Mouse (Mus musculus) yolk sac, embryonic 10.5 days (tissue): ENCODE results near the gene Tbc1d2b.

Source experiments
- DNase-seq: peaks from one replicate; pipeline ENCODE4 v3.0.0-alpha.2; 2017; ENCODE audit warnings: low spot score

Gene Tbc1d2b

GRCm38 (mm10) chr9:90204396-90204915 lies 66.1 kb downstream of the Tbc1d2b start:
- DNase-seq = no peak

DNA sequence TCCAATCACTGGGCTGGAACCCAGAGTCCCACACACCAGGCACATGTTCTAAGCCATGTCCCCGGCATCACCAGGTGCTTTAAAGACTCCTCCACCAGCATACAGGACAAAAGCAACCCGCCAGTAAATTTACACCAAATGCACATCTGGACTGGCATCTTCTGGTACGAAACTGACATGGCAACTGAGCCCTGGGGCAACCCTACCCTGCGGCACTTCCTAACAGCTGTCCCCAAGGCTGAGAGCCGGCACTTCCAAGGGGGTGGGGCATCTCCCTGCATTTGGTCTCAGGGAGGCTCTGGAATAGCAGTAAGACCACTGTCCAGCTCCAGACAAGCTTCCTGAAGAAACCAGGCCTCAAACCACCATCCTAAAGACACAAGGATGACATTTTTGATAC lies 67.4 kb downstream of the Tbc1d2b start:
- DNase-seq = no peak

DNA sequence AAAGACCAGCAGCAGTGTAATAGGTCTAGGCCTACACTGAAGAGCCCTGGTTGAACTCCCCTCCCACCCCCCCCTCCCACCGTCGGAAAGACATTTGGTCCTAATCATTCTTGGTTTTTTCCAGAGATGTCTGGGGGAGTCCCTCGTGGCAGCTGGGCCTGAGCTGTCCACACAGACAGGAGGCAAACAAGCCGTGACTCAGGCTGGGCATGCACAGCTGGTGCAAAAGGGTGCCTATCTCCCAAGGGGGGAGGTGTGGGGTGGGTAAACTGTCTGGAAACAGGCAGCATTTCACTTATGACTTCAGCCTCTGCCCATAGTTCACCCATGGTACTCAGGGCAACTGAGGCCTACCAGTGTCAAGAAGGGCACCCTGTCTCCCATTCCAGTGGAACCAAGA lies 69.1 kb downstream of the Tbc1d2b start:
- no peak for DNase-seq

GRCm38 (mm10) chr9:90201096-90201495 lies 69.5 kb downstream of the Tbc1d2b start:
- no peak for DNase-seq

DNA sequence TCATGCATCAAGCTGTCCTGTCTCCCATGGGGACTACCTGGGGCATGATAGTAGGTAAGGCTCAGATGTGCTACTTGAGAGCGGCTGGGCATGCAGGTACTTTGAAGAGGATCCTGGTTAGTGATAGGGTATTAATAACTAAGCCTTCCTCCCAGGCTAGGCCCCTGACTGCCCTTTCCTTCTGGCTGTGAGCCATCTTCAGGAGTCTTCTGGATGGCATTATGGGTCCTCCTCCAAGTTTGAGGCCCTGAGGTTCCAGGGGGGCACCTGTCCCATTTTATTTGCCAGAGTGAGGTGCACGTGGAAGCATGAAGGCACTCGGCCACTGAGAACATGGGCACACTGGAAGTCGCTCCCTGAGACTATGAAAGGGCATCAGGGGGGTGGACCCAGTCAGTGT lies 70.1 kb downstream of the Tbc1d2b start:
- no peak for DNase-seq

- no peak for DNase-seq
Observed at GRCm38 (mm10) chr9:90199611-90200010, 71.0 kb downstream of the Tbc1d2b start.

DNA sequence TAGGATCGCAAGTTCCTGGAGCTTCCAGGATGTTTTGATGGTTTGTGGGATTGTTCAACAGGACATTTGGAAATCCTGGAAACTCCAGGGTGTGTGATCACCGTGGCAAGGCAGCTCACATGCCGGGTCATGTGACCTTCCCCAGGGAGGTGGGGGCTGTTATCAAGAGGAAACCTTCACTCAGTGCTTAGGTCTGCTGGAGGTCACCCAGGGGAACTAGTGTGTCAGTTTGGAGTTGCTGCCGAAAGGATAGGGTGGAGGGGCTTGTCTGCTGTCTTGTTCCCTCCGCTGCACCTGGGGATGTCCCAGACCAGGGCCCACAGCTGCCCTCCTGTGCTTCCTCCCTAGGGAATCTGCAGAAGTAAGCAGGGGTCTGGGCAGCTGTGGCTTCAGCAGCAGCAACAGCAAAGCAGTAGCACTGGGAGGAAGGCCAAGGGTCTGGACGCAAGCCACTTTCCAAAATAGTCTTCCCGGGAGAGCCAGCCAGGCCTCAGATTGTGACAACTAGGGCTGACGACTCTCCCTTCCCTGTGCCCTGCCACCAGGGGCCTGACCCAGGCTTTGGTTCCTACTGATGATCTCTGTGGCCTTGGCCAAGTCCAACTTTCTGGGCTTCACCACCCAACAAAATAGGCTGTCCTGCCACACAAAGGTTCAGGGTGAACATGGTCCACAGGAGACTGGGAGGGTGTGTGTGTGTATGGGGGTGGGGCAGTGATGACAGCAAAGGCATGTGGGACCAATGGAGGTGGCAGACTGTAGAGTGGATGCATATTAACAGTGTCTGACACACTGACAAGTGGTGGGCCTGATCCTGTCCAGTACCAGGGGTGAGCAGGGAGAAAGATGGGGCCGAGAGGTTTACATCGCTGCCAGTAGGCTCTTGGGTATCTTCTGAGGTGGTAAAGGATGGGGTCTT lies 71.8 kb downstream of the Tbc1d2b start:
- no peak for DNase-seq

- DNase-seq = no peak
Observed at GRCm38 (mm10) chr9:90197866-90198383, 72.7 kb downstream of the Tbc1d2b start.

- no peak for DNase-seq
Observed at GRCm38 (mm10) chr9:90197116-90197665, 73.4 kb downstream of the Tbc1d2b start.

- DNase-seq = no peak
Observed at GRCm38 (mm10) chr9:90196262-90196661, 74.3 kb downstream of the Tbc1d2b start.

- no peak for DNase-seq
Observed at GRCm38 (mm10) chr9:90195000-90195399, 75.6 kb downstream of the Tbc1d2b start.

DNA sequence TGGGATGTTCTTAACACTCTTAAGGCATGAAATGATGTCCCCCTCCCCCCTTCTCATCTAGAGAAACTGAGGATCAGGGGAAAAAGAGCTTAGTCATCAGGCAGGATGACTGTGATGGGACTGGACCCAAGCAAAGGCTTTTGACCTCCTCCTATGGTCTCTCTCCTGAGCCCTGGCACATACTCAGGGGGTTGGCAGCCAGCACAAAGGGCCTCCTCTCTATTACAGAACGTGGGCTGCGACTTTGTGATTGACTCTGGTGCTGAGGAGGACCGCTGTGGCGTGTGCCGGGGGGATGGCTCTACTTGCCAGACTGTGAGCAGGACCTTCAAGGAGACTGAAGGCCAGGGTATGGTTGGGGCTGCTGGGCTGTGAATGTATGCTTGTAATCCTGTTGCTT lies 81.2 kb downstream of the Tbc1d2b start:
- no peak for DNase-seq

DNA sequence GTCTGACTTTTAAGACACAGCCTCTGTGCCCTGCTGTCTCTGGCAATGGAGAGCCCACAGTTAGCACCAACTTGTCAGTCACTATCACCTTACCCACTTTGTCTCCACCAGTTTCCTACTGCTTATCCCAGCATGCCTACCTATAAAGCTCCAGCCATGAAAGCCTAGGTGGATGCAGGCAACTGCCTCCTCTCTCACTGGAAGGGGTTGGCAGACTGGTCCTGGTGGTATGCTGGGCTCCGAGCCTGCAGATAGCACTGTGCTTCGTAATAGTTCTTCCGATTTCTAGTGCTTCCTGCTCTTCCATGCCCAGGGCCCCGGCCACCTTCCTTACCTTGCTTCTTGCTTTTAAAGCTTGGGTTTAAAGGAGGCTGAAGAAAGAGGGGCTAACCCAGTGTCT lies 81.7 kb downstream of the Tbc1d2b start:
- no peak for DNase-seq

DNA sequence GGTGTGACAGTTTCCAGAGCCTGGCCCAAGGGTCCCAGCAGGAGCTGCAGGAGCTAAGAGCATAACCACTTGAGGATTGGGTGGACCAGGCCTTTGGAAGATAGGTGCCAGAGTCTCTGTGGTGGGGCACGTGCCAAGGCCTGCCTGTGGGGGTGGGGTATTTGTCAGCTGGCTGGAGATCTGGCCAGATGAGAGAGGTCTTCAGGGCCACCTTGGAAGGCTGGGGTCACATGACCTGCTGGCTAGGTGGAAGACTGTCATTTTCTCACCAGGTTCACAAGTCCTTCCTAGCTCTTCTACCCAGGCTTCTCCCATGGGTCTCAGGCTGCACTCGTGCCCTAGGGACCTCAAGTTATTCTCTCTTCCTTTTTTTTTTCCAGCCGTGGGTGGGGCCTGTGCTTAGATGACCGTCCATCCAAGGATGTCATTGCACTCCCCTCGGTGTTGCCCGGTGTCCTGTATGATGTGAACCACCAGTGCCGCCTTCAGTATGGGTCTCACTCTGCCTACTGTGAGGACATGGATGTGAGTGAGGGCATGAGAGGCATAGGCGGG lies 85.2 kb downstream of the Tbc1d2b start:
- DNase-seq = no peak

DNA sequence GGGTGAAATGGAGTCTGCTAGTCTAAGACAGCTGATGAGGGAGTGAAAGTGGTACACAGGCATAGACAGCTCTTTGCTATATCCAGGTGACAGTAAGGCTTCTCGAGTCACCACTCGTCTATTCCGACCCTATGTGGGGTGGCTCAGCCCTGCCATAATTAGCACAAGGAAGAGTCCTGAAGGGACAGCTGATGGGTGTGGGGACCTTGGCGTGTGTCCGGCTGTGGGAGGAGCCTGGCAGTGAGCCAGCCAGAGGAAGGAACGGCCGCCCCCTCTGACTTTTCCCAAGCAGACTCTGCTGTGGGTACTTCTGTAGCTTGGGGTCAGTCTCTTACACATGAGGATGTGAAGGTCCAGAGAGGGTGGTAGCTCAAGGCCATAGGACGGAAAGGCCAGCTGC lies 86.5 kb downstream of the Tbc1d2b start:
- no peak for DNase-seq

- no peak for DNase-seq
Observed at GRCm38 (mm10) chr9:90183550-90183949, 87.1 kb downstream of the Tbc1d2b start.

GRCm38 (mm10) chr9:90182636-90183421 lies 87.8 kb downstream of the Tbc1d2b start:
- no peak for DNase-seq

DNA sequence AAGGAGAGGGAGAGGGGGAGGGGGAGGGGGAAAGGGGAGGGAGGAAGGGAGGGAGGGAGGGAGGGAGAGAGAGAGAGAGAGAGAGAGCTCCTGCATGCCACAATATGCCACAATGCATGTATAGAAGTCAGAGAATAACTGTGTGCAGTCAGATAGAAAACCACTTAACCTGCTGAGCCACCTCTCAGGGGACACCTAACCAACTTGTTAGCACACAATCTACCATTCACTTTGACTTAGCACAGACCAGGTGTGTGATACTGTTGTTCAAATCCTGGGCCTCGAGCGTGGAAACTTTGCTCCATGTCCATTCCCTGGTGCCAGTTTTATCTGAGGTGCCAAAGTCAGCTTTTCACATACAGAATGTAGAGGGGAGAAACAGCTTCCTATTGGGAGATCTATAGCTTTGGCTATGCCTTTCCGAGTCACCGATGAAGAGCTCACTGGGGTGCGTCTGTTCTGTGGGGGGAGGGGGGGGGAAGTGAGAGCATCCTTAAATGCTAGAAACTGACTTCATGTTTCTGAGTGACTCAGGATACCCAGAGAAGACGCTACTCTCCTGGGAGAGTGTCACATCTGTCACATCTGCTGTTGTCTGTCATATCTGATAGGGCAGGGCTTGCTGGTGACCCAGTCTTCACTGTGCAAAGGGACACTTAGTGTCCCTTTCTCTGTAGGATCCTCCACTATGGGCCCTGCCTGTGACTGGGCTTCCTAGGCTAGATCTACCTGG lies 88.8 kb downstream of the Tbc1d2b start:
- no peak for DNase-seq

- no peak for DNase-seq
Observed at GRCm38 (mm10) chr9:90179409-90179808, 91.2 kb downstream of the Tbc1d2b start.

- DNase-seq = no peak
Observed at GRCm38 (mm10) chr9:90173330-90173729, 97.3 kb downstream of the Tbc1d2b start.
